Mouse (Mus musculus) forebrain, embryonic 11.5 days (tissue): ENCODE measurements around the gene Rexo5. TPM values are rescaled to one million over a fixed set of nuclear protein-coding genes. Genes with fewer than 3 reads are reported as not detected.
A peak's percentile ranks its signal among the peaks of the same experiment; 100 is the strongest.

Source experiments
- ATAC-seq: fragments of 200-750 bp; cut with Nextera tagmentation; replicated peaks from 2 replicates; pipeline ENCODE4 v1.8.0; 2017; ENCODE audit warnings: moderate TSS enrichment; ENCODE audit not compliant: low FRiP score
- DNase-seq: peaks from one replicate; pipeline ENCODE4 v3.0.0-alpha.2; 2017; ENCODE audit warnings: low spot score
- H3K27ac ChIP-seq: fragments of 300-500 bp; sonication (generic); 2 replicates; pipeline ENCODE4 v1.5.1; 2014; ENCODE audit warnings: low read depth, low read length
- H3K27me3 ChIP-seq: fragments of 300-500 bp; sonication (generic); 2 replicates; pipeline ENCODE4 v1.6.1; 2014; ENCODE audit warnings: mild to moderate bottlenecking, low read length, mixed read lengths; ENCODE audit not compliant: control insufficient read depth, insufficient read depth
- H3K36me3 ChIP-seq: fragments of 300-500 bp; sonication (generic); 2 replicates; pipeline ENCODE4 v1.6.1; 2014; ENCODE audit warnings: mild to moderate bottlenecking, low read length, moderate library complexity, mixed read lengths; ENCODE audit not compliant: control insufficient read depth, insufficient read depth
- H3K4me1 ChIP-seq: fragments of 300-500 bp; sonication (generic); replicated peaks from 2 replicates; pipeline ENCODE4 v1.6.1; 2014; ENCODE audit warnings: low read length, mixed read lengths; ENCODE audit not compliant: control insufficient read depth, insufficient read depth
- H3K4me2 ChIP-seq: fragments of 300-500 bp; sonication (generic); 2 replicates; pipeline ENCODE4 v1.6.1; 2014; ENCODE audit warnings: low read depth, mild to moderate bottlenecking, low read length, moderate library complexity, mixed read lengths; ENCODE audit not compliant: severe bottlenecking
- H3K4me3 ChIP-seq: fragments of 300-500 bp; sonication (generic); 2 replicates; pipeline ENCODE4 v1.5.1; 2014; ENCODE audit warnings: low read depth, low read length
- H3K9ac ChIP-seq: fragments of 300-500 bp; sonication (generic); 2 replicates; pipeline ENCODE4 v1.6.1; 2014; ENCODE audit warnings: low read length
- H3K9me3 ChIP-seq: fragments of 300-500 bp; sonication (generic); 2 replicates; pipeline ENCODE4 v1.6.1; 2016; ENCODE audit warnings: low read length, mixed read lengths; ENCODE audit not compliant: control insufficient read depth
- WGBS: fragments of 180-500 bp; shearing (Covaris S2); extraction: QIAGEN DNeasy Blood & Tissue Kit; methylation state at CpG from one replicate; pipeline ENCODE4 v1.1.7; 2014; 5-methylcytosine and 5-hydroxymethylcytosine counted together
- polyA plus RNA-seq: library from polyadenylated mRNA; unstranded; fragments of >200 nt; fragmentation: Nextera tagmentation; extraction: Ambion mirVana; gene quantifications from 2 replicates; pipeline ENCODE4 v1.2.1, GENCODE M21; 2014

Rexo5 gene
- polyA plus RNA-seq, 1 experiment from 2014 or later, result 27.5 TPM

DNA sequence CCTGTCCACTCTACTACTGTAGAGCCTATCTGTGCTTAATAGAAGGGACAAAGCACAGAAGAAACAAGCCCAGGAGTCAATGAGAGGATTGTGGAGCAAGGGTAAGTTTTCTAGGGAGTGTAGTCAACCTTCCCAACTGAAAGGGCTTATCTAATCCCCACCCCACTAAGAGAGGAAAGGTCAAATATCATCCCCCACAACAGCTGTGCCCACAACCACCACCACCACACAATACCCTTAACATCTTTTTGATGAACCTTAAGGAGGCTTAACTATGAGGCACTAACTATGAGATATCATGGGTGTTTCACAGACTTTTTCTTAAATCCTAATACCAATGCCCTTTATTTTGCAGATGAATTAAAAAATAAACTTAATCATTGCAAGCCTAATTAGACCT is 58.7 kb downstream of the Rexo5 start:
- DNase-seq, result no peak
- no peaks in the 10 kb centered on the region for H3K27me3 ChIP-seq
- no peak overlapping the region for H3K27ac ChIP-seq
- no peak overlapping the region for H3K9ac ChIP-seq
- H3K4me1 ChIP-seq, result no peaks in the 10 kb centered on the region
- H3K36me3 ChIP-seq, result no peaks in the 10 kb centered on the region; the same call in 1 of the 2 replicates
- H3K9me3 ChIP-seq, result no peaks in the 10 kb centered on the region
- H3K4me2 ChIP-seq, result no peak overlapping the region
- ATAC-seq, result no peak
- no peak overlapping the region for H3K4me3 ChIP-seq

DNA sequence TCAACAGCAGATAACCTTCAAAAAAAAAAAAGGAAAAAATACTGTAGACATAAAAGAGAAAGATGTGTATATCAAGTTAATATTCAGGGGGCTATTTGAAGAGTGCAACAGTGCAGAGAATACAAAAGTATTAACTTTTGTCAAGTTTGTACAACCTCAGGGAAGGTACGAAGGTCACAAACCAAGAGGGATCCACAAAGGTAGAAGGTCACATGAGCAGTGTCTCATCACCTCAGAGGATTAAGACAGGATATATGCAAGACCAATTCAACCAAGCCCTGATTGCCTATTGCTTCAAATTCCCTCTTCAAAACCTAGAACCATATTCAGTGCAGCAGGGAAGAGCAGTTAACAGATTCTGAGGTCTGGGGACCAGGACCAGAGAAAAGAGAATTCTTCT is 59.4 kb downstream of the Rexo5 start:
- Histone ChIP-seq H3K4me2 (no peak overlapping the region), H3K4me3 (no peak overlapping the region), H3K9ac (no peak overlapping the region), H3K36me3 (no peaks in the 10 kb centered on the region; the same call in 1 of the 2 replicates), H3K4me1 (no peaks in the 10 kb centered on the region), H3K9me3 (no peaks in the 10 kb centered on the region), H3K27me3 (no peaks in the 10 kb centered on the region), H3K27ac (no peak overlapping the region)
- DNase-seq (no peak), ATAC-seq (no peak)
- WGBS, result 97% methylated on average over 1 of the region's 1 CpGs

DNA sequence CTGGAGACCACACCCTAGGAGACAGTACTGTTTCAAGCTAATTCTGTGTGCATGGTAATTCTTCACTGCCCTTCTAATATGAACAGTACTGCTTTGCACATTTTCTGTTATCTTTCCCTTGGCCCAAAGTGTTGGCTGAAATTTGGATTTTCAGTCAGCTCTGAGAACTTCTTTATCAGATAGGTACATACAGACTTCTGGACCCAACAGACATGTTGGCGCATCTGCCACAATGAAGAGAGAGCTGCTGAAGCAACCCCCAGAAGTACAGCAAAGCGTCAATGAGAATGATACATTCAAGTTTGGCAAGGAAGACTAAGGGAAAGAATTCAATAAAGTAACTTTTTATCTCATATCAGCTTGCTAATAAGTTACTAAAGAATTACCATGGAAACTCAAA is 60.6 kb downstream of the Rexo5 start:
- DNase-seq (no peak), ATAC-seq (no peak)
- 99% methylated on average over 2 of the region's 2 CpGs for WGBS
- no peak overlapping the region for H3K9ac ChIP-seq
- no peak overlapping the region for H3K4me3 ChIP-seq
- no peak overlapping the region for H3K4me2 ChIP-seq
- H3K27ac ChIP-seq, result no peak overlapping the region
- H3K9me3 ChIP-seq, result no peaks in the 10 kb centered on the region
- no peaks in the 10 kb centered on the region for H3K4me1 ChIP-seq
- H3K27me3 ChIP-seq, result no peaks in the 10 kb centered on the region
- H3K36me3 ChIP-seq, result no peaks in the 10 kb centered on the region; the same call in 1 of the 2 replicates

DNA sequence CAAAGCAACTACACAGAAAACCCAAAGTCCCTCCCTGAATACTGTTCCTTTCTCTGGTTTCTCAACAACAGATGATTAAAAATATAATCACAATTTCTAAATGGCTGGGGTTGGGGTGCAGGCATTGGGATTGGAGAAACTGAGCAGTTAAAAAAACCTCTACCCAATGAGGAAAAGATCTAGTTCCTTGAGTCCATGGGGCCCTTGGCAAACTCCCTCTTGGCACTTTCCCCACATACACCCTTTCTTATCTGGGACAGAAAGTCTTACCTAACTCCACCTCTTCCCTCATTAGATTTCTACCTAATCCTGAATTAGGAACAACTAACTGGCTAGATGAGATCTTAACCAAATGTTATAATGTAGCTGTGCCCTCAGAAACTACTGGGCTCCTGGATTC is 61.2 kb downstream of the Rexo5 start:
- ATAC-seq (no peak), DNase-seq (no peak)
- Histone ChIP-seq H3K9ac (no peak overlapping the region), H3K4me3 (no peak overlapping the region), H3K27me3 (no peaks in the 10 kb centered on the region), H3K9me3 (no peaks in the 10 kb centered on the region), H3K36me3 (no peaks in the 10 kb centered on the region; the same call in 1 of the 2 replicates), H3K4me2 (no peak overlapping the region), H3K27ac (no peak overlapping the region), H3K4me1 (no peaks in the 10 kb centered on the region)

DNA sequence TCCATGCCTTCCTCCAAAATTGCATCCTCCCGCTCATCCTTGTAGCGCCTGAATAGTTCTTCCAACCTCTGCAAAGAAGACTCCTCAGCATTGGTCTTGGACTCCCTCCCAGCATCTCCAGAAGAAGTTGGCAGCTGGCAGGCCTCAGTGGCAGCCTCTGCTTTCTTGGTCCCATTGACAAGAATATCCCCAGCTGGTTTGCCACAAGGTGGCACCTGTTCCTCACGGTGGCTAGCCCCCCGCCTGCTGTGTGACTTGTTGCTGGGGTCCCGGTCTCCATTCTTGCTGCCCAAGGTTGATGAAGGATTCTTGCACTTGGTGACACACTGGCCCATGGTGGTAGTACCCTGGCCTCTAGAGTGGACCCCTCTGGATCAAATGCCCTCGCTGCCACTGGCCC is 65.7 kb downstream of the Rexo5 start:
- H3K27me3 ChIP-seq, result no peaks in the 10 kb centered on the region
- 83% methylated on average over 6 of the region's 6 CpGs for WGBS
- H3K36me3 ChIP-seq, result no peaks in the 10 kb centered on the region; the same call in 1 of the 2 replicates
- no peak overlapping the region for H3K4me2 ChIP-seq
- no peaks in the 10 kb centered on the region for H3K9me3 ChIP-seq
- H3K9ac ChIP-seq, result no peak overlapping the region
- H3K27ac ChIP-seq, result no peak overlapping the region
- no peak for ATAC-seq
- H3K4me1 ChIP-seq, result peaks cover 4% of the 10 kb centered on the region; the same call in 1 of the 2 replicates
- H3K4me3 ChIP-seq, result no peak overlapping the region
- DNase-seq, result peak; percentile 54

DNA sequence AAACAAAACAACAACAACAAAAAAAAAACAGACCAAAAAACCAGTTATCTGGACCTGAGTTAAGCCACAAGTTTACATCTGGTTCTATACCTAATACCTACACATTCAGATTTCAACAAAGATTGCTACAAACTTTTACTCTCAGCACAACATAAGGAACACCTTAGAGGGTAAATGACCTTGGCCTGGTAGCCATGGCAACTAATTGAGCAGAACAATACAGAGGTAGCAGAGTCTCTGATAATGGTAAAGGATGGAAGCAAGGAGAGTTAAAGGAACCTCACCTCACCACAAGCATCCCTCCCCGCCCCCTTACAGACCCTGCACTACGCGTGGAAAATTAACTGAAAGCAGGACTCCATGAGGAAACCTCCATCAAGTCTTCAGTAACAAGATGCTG is 66.3 kb downstream of the Rexo5 start:
- Histone ChIP-seq H3K36me3 (no peaks in the 10 kb centered on the region; the same call in 1 of the 2 replicates), H3K27me3 (no peaks in the 10 kb centered on the region), H3K4me2 (no peak overlapping the region), H3K9ac (no peak overlapping the region), H3K4me3 (no peak overlapping the region), H3K27ac (no peak overlapping the region), H3K9me3 (no peaks in the 10 kb centered on the region), H3K4me1 (peaks cover 4% of the 10 kb centered on the region; the same call in 1 of the 2 replicates)
- DNase-seq, result no peak
- 82% methylated on average over 3 of the region's 3 CpGs for WGBS
- no peak for ATAC-seq

DNA sequence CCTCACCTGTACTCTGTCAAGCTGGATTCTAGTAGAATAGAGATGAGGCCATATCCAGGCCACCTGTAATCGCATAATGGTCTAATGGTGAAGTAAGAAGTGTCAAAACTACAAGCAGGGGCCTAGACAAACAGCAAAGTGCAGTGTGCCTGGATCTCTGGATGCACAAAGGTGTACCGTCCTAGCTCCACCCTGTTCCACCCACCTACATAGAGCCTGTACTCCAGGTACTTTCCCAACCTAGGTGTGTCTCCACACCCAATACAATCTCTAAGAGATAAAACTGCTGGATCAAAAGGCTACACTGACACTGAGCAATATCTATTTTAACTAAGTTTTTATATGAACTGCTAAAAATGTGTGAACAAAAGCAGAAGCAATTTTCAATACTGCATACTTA is 66.7 kb downstream of the Rexo5 start:
- Histone ChIP-seq H3K9me3 (no peaks in the 10 kb centered on the region), H3K4me2 (no peak overlapping the region), H3K27ac (no peak overlapping the region), H3K4me3 (no peak overlapping the region), H3K4me1 (peaks cover 4% of the 10 kb centered on the region; the same call in 1 of the 2 replicates), H3K27me3 (no peaks in the 10 kb centered on the region), H3K36me3 (no peaks in the 10 kb centered on the region; the same call in 1 of the 2 replicates), H3K9ac (no peak overlapping the region)
- no peak for ATAC-seq
- no peak for DNase-seq
- WGBS, result 94% methylated on average over 2 of the region's 2 CpGs

DNA sequence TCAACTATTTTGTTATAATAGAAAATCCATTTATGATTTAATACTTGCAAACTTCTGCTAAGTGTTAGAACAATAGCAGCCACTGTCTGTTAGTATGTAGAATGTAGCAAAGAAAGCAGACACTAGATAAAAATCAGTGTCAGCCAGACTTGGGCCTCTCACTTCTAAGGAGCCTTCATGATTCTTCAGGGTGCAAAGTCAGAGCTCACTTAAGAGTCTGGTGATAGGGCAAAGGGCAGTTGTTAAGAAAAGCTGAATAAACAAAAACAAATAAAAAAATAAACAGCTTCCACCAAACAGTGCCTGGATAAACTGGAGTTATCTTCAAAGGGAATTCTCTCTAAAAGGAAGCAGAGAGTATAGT is 67.1 kb downstream of the Rexo5 start:
- no peak for ATAC-seq
- Histone ChIP-seq H3K9ac (no peak overlapping the region), H3K4me1 (peaks cover 4% of the 10 kb centered on the region; the same call in 1 of the 2 replicates), H3K9me3 (no peaks in the 10 kb centered on the region), H3K36me3 (no peaks in the 10 kb centered on the region; the same call in 1 of the 2 replicates), H3K4me2 (no peak overlapping the region), H3K27ac (peak overlapping the region; percentile 57; the same call in 1 of the 2 replicates), H3K4me3 (no peak overlapping the region), H3K27me3 (no peaks in the 10 kb centered on the region)
- no peak for DNase-seq

DNA sequence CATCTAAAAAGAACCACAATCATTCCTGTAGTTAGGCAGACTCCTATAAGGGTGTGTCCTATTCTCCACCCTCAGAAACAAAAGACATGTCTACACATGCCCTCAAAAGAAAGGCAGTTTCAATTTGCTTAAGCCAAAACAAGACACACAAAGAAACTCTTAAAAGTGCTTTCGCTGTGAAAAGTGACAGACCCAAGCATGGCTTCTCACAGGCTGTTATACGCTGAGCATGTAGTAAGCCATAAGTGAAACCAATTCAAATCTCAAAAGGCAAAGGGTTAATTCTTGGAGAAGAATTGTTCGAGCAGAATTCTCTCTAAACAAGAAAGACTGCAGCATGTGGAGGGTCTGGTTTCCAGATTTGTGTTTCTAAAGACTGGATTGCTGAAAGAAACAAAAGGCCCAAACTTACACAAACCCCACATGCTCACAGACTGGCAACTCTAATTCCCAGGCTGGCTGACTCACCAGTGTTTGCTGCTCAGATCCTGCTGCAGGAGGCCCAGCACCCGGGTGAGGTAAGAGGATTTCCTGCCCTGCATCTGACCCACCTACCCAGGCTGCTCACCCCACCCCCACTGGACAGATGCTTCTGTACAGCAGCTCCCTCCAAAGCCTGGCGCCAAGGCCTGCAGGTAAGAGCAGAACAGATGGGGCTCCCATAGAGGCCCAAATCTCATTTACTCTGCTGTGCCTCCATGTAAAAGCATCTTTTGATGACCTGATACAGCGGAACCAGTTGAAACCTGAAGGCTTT is 67.7 kb downstream of the Rexo5 start:
- Histone ChIP-seq H3K36me3 (no peaks in the 10 kb centered on the region; the same call in 1 of the 2 replicates), H3K4me2 (no peak overlapping the region), H3K4me1 (peaks cover 4% of the 10 kb centered on the region; the same call in 1 of the 2 replicates), H3K9me3 (no peaks in the 10 kb centered on the region), H3K4me3 (no peak overlapping the region), H3K9ac (peak overlapping the region; percentile 30), H3K27me3 (no peaks in the 10 kb centered on the region), H3K27ac (peak overlapping the region; percentile 57)
- ATAC-seq (peak; percentile 86), DNase-seq (peak; percentile 76)
- 18% methylated on average over 6 of the region's 6 CpGs for WGBS
